Mouse (Mus musculus): Measurements from ENCODE around the gene Tgfb1i1. TPM values are rescaled to one million over a fixed set of nuclear protein-coding genes. Genes with fewer than 3 reads are reported as not detected.

The Tgfb1i1 gene
- polyA plus RNA-seq, 1 experiment from 2014 or later: 76.8 TPM

DNA sequence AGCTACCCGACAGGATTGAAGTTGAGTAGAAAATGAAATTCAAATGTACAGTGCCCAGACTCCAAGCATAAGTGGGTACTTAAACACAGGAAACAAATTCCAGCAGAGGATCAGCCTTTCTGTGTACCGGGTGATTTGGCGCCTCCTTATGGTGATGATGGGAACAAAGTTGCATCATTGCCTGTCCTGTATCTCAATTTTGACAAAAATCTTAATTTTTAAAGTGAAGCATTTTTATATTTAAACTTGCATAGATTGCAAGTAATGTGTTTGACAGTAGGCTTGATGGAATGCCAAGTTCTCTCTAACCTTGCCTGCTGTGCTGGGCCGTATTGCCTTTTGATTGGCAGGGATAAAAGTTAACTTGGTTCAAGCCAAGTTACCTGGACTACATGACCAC, 7.6 kb upstream of the Tgfb1i1 start:
- H3K9ac ChIP-seq (ENCODE audit: low read depth, low read length): peak overlapping the region; percentile 85
- peaks cover 3% of the 10 kb centered on the region; the same call in 1 of the 2 replicates for H3K4me1 ChIP-seq (ENCODE audit: control insufficient read depth, insufficient read depth, low read length)
- H3K27me3 ChIP-seq (replicated peaks; ENCODE audit: control insufficient read depth, insufficient read depth, low read length): no peaks in the 10 kb centered on the region
- H3K9me3 ChIP-seq (ENCODE audit: control insufficient read depth, low read length): no peaks in the 10 kb centered on the region
- peak overlapping the region; percentile 73 for H3K4me2 ChIP-seq (ENCODE audit: low read depth, low read length)
- H3K36me3 ChIP-seq (ENCODE audit: control insufficient read depth, insufficient read depth, low read length): peaks cover 40% of the 10 kb centered on the region
- WGBS: 22% methylated on average over 4 of the region's 4 CpGs
- ATAC-seq (ENCODE audit: low read depth) (no peak), DNase-seq (ENCODE audit: low spot score) (peak; percentile 54)
- H3K27ac ChIP-seq (replicated peaks; ENCODE audit: low read depth, low read length): peak overlapping the region; percentile 98
- peak overlapping the region; percentile 65 for H3K4me3 ChIP-seq (ENCODE audit: low read depth, low read length)

DNA sequence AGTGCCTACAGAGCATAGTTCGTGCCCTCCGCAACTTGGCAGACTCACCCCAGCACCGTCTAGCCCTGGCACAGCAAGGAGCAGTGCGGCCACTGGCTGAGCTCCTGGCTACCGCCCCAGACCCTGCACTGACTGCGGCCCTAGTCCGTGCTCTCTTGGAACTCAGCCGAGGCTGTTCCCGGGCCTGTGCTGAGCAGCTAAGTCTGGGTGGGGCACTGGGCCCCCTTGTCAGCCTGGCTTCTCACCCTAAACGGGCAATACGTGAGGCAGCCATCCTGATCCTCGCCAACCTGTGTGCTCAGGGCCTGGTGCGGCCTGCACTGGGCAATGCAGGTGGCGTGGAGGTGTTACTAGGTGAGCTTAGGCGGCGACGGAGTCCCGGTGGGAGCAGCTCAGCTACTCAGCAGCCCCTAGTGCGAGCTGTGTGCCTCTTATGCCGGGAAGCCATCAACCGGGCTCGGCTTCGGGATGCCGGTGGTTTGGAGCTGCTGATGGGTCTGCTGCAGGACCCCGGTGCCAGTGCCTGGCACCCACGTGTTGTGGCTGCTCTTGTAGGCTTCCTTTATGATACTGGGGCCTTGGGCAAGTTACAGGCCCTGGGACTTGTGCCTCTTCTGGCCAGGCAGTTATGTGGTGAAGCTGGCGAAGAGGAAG, 6.4 kb upstream of the Tgfb1i1 start:
- H3K9me3 ChIP-seq (ENCODE audit: control insufficient read depth, low read length): no peaks in the 10 kb centered on the region
- H3K4me3 ChIP-seq (ENCODE audit: low read depth, low read length): no peak overlapping the region
- no peak overlapping the region for H3K4me2 ChIP-seq (ENCODE audit: low read depth, low read length)
- peaks cover 53% of the 10 kb centered on the region for H3K36me3 ChIP-seq (ENCODE audit: control insufficient read depth, insufficient read depth, low read length)
- no peak overlapping the region; the same call in 1 of the 2 replicates for H3K9ac ChIP-seq (ENCODE audit: low read depth, low read length)
- no peaks in the 10 kb centered on the region for H3K27me3 ChIP-seq (replicated peaks; ENCODE audit: control insufficient read depth, insufficient read depth, low read length)
- WGBS: 94% methylated on average over 26 of the region's 27 CpGs
- ATAC-seq (ENCODE audit: low read depth) (no peak), DNase-seq (ENCODE audit: low spot score) (no peak)
- H3K27ac ChIP-seq (replicated peaks; ENCODE audit: low read depth, low read length): no peak overlapping the region
- H3K4me1 ChIP-seq (ENCODE audit: control insufficient read depth, insufficient read depth, low read length): peaks cover 3% of the 10 kb centered on the region; the same call in 1 of the 2 replicates

GRCm38 (mm10) chr7:128242331-128242730, 4.3 kb upstream of the Tgfb1i1 start:
- H3K9ac ChIP-seq (ENCODE audit: low read depth, low read length): no peak overlapping the region
- H3K9me3 ChIP-seq (ENCODE audit: control insufficient read depth, low read length): no peaks in the 10 kb centered on the region
- H3K27me3 ChIP-seq (replicated peaks; ENCODE audit: control insufficient read depth, insufficient read depth, low read length): no peaks in the 10 kb centered on the region
- DNase-seq (ENCODE audit: low spot score) (no peak), ATAC-seq (ENCODE audit: low read depth) (no peak)
- no peak overlapping the region for H3K27ac ChIP-seq (replicated peaks; ENCODE audit: low read depth, low read length)
- H3K4me3 ChIP-seq (ENCODE audit: low read depth, low read length): no peak overlapping the region
- no peak overlapping the region for H3K4me2 ChIP-seq (ENCODE audit: low read depth, low read length)
- 93% methylated on average over 16 of the region's 16 CpGs for WGBS
- peaks cover 55% of the 10 kb centered on the region for H3K36me3 ChIP-seq (ENCODE audit: control insufficient read depth, insufficient read depth, low read length)
- peaks cover 8% of the 10 kb centered on the region; the same call in 1 of the 2 replicates for H3K4me1 ChIP-seq (ENCODE audit: control insufficient read depth, insufficient read depth, low read length)

GRCm38 (mm10) chr7:128243921-128244320, 2.7 kb upstream of the Tgfb1i1 start:
- H3K4me1 ChIP-seq (ENCODE audit: control insufficient read depth, insufficient read depth, low read length): peaks cover 15% of the 10 kb centered on the region
- no peaks in the 10 kb centered on the region for H3K27me3 ChIP-seq (replicated peaks; ENCODE audit: control insufficient read depth, insufficient read depth, low read length)
- H3K27ac ChIP-seq (replicated peaks; ENCODE audit: low read depth, low read length): no peak overlapping the region
- H3K9ac ChIP-seq (ENCODE audit: low read depth, low read length): no peak overlapping the region
- H3K4me3 ChIP-seq (ENCODE audit: low read depth, low read length): no peak overlapping the region
- no peak overlapping the region for H3K4me2 ChIP-seq (ENCODE audit: low read depth, low read length)
- WGBS: 54% methylated on average over 10 of the region's 10 CpGs
- H3K36me3 ChIP-seq (ENCODE audit: control insufficient read depth, insufficient read depth, low read length): peaks cover 55% of the 10 kb centered on the region
- H3K9me3 ChIP-seq (ENCODE audit: control insufficient read depth, low read length): no peaks in the 10 kb centered on the region
- DNase-seq (ENCODE audit: low spot score) (no peak), ATAC-seq (ENCODE audit: low read depth) (no peak)

- Histone ChIP-seq H3K4me3 (ENCODE audit: low read depth, low read length) (no peak overlapping the region), H3K27ac (replicated peaks; ENCODE audit: low read depth, low read length) (no peak overlapping the region), H3K27me3 (replicated peaks; ENCODE audit: control insufficient read depth, insufficient read depth, low read length) (no peaks in the 10 kb centered on the region), H3K4me1 (ENCODE audit: control insufficient read depth, insufficient read depth, low read length) (peaks cover 12% of the 10 kb centered on the region), H3K9ac (ENCODE audit: low read depth, low read length) (no peak overlapping the region), H3K36me3 (ENCODE audit: control insufficient read depth, insufficient read depth, low read length) (peaks cover 54% of the 10 kb centered on the region), H3K9me3 (ENCODE audit: control insufficient read depth, low read length) (no peaks in the 10 kb centered on the region), H3K4me2 (ENCODE audit: low read depth, low read length) (no peak overlapping the region)
- DNase-seq (ENCODE audit: low spot score) (no peak), ATAC-seq (ENCODE audit: low read depth) (no peak)
- WGBS: 86% methylated on average over 18 of the region's 18 CpGs
These were observed 2.1 kb upstream of the Tgfb1i1 start for GRCm38 (mm10) chr7:128244410-128245025.

GRCm38 (mm10) chr7:128245547-128245946, 1.1 kb upstream of the Tgfb1i1 start:
- Histone ChIP-seq H3K27ac (replicated peaks; ENCODE audit: low read depth, low read length) (no peak overlapping the region), H3K4me3 (ENCODE audit: low read depth, low read length) (no peak overlapping the region), H3K9me3 (ENCODE audit: control insufficient read depth, low read length) (no peaks in the 10 kb centered on the region), H3K36me3 (ENCODE audit: control insufficient read depth, insufficient read depth, low read length) (peaks cover 52% of the 10 kb centered on the region), H3K27me3 (replicated peaks; ENCODE audit: control insufficient read depth, insufficient read depth, low read length) (no peaks in the 10 kb centered on the region), H3K4me2 (ENCODE audit: low read depth, low read length) (no peak overlapping the region), H3K4me1 (ENCODE audit: control insufficient read depth, insufficient read depth, low read length) (peaks cover 12% of the 10 kb centered on the region), H3K9ac (ENCODE audit: low read depth, low read length) (0 out of 2 replicates have a peak overlapping the region, but pooled peaks have one; percentile 67)
- DNase-seq (ENCODE audit: low spot score) (no peak), ATAC-seq (ENCODE audit: low read depth) (no peak)
- 88% methylated on average over 4 of the region's 4 CpGs for WGBS

- H3K4me3 ChIP-seq (ENCODE audit: low read depth, low read length): peak overlapping the region; percentile 52
- peaks cover 21% of the 10 kb centered on the region for H3K4me1 ChIP-seq (ENCODE audit: control insufficient read depth, insufficient read depth, low read length)
- H3K27ac ChIP-seq (replicated peaks; ENCODE audit: low read depth, low read length): peak overlapping the region; percentile 93
- H3K9me3 ChIP-seq (ENCODE audit: control insufficient read depth, low read length): no peaks in the 10 kb centered on the region
- no peaks in the 10 kb centered on the region for H3K27me3 ChIP-seq (replicated peaks; ENCODE audit: control insufficient read depth, insufficient read depth, low read length)
- DNase-seq (ENCODE audit: low spot score) (peak; percentile 96), ATAC-seq (ENCODE audit: low read depth) (peak; percentile 83)
- H3K4me2 ChIP-seq (ENCODE audit: low read depth, low read length): peak overlapping the region; percentile 58
- WGBS: under 1% methylated on average over 13 of the region's 13 CpGs
- H3K9ac ChIP-seq (ENCODE audit: low read depth, low read length): peak overlapping the region; percentile 67
- H3K36me3 ChIP-seq (ENCODE audit: control insufficient read depth, insufficient read depth, low read length): peaks cover 35% of the 10 kb centered on the region
These were observed 831 bp downstream of the Tgfb1i1 start for GRCm38 (mm10) chr7:128247443-128247842.

GRCm38 (mm10) chr7:128248081-128249042, 1.8 kb downstream of the Tgfb1i1 start:
- H3K27ac ChIP-seq (replicated peaks; ENCODE audit: low read depth, low read length): no peak overlapping the region
- DNase-seq (ENCODE audit: low spot score) (no peak), ATAC-seq (ENCODE audit: low read depth) (no peak)
- H3K36me3 ChIP-seq (ENCODE audit: control insufficient read depth, insufficient read depth, low read length): peaks cover 34% of the 10 kb centered on the region
- 79% methylated on average over 10 of the region's 10 CpGs for WGBS
- H3K4me1 ChIP-seq (ENCODE audit: control insufficient read depth, insufficient read depth, low read length): peaks cover 24% of the 10 kb centered on the region
- H3K9ac ChIP-seq (ENCODE audit: low read depth, low read length): peak overlapping the region; percentile 67
- peak overlapping the region; percentile 58 for H3K4me2 ChIP-seq (ENCODE audit: low read depth, low read length)
- no peaks in the 10 kb centered on the region for H3K9me3 ChIP-seq (ENCODE audit: control insufficient read depth, low read length)
- no peaks in the 10 kb centered on the region for H3K27me3 ChIP-seq (replicated peaks; ENCODE audit: control insufficient read depth, insufficient read depth, low read length)
- H3K4me3 ChIP-seq (ENCODE audit: low read depth, low read length): peak overlapping the region; percentile 52

Measured in embryonic facial prominence, embryonic 14.5 days (tissue).